Mouse (Mus musculus): ENCODE results near the gene Sfxn3. TPM values are rescaled to one million over a fixed set of nuclear protein-coding genes. Genes with fewer than 3 reads are reported as not detected.
A peak's percentile ranks its signal among the peaks of the same experiment; 100 is the strongest.

Gene Sfxn3
- polyA plus RNA-seq, 1 experiment from 2014 or later: 16.5 TPM

DNA sequence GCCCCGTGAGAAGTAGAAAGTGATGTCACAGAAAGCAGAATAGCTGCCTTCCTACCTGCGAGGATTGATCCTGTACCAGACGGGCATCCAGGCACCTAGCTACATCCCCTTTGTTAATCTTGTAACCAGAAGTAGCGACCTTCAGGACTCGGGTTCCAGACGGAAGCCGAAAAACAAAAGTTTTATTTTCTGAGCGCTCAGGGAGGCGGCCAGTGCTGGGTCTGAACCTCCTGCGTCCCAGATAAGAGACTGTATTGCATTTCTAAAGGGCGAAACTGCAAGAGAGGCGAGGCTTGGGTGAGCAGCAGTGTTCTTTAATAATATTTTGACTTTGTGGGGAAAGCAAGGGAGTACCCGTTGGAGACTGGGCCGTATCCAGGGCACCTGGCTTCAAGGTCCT is 11.5 kb downstream of the Sfxn3 start:
- Histone ChIP-seq H3K27me3 (replicated peaks; ENCODE audit: control insufficient read depth, insufficient read depth, low read length) (no peaks in the 10 kb centered on the region), H3K9me3 (ENCODE audit: control insufficient read depth, low read length) (no peaks in the 10 kb centered on the region), H3K4me1 (ENCODE audit: control insufficient read depth, insufficient read depth, low read length) (peaks cover 20% of the 10 kb centered on the region), H3K9ac (ENCODE audit: low read depth, low read length) (peak overlapping the region; percentile 70), H3K4me3 (ENCODE audit: low read length) (peak overlapping the region; percentile 49), H3K36me3 (ENCODE audit: control insufficient read depth, insufficient read depth, low read length) (no peaks in the 10 kb centered on the region), H3K27ac (ENCODE audit: low read length) (peak overlapping the region; percentile 90), H3K4me2 (ENCODE audit: low read depth, low read length) (peak overlapping the region; percentile 76)
- peak; percentile 19; the same call in 1 of the 2 replicates for ATAC-seq
- under 1% methylated on average over 14 of the region's 14 CpGs for WGBS

DNA sequence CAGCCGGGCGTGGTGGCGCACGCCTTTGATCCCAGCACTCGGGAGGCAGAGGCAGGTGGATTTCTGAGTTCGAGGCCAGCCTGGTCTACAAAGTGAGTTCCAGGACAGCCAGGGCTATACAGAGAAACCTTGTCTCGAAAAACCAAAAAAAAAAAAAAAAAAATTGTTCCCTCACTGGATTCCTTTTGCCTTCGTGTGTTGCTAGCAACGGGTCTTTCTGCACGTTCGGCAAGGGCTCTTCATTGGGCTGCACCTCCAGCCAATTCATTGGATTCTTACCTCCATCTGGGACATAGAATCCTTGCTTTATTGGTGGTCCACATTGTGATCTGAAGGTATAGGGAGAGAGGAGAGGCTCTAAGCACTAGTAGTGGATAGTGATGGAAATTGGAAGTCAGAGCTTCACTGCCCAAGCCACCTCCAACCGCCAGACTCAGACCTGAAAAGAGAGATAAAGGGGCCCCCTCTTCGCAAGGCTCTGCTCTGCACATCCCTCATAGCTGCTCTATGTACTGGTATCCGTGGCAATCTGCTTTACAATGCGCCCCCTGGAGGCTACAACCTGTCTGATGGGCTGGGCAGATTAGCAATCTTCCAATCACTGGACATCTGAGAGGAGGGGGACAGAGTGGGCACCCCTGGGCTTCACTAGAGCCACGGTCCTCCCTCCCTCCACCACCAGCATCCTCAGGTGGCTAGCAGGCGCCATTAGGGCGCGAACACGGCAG is 16.4 kb downstream of the Sfxn3 start:
- H3K27me3 ChIP-seq (replicated peaks; ENCODE audit: control insufficient read depth, insufficient read depth, low read length): peaks cover 22% of the 10 kb centered on the region
- H3K4me2 ChIP-seq (ENCODE audit: low read depth, low read length): no peak overlapping the region

DNA sequence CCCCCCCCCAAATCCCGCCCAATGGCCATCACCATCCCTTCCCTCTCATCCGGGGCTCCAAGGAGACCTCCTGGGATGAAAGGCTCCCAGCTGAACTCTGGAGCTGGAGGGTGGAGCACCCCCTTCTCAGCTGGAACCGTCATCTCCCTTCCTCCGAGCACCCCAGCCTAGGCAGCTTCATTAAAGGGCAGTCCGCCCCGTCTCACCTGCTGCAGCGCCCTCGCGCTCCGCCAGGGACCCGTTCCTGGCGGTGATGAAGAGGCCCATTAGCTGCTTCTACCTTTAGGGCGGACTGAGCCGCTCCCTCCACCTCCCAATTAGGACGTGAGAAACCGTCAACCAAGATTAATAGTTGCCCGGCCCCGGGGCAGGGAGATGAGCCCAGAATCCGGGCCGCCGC is 17.9 kb downstream of the Sfxn3 start:
- H3K27me3 ChIP-seq (replicated peaks; ENCODE audit: control insufficient read depth, insufficient read depth, low read length): peaks cover 22% of the 10 kb centered on the region
- H3K4me2 ChIP-seq (ENCODE audit: low read depth, low read length): no peak overlapping the region
- no peak overlapping the region for H3K27ac ChIP-seq (ENCODE audit: low read length)
- H3K9ac ChIP-seq (ENCODE audit: low read depth, low read length): no peak overlapping the region
- H3K4me3 ChIP-seq (ENCODE audit: low read length): no peak overlapping the region
- WGBS: 6% methylated on average over 21 of the region's 21 CpGs
- H3K36me3 ChIP-seq (ENCODE audit: control insufficient read depth, insufficient read depth, low read length): no peaks in the 10 kb centered on the region
- H3K9me3 ChIP-seq (ENCODE audit: control insufficient read depth, low read length): no peaks in the 10 kb centered on the region
- ATAC-seq: no peak
- H3K4me1 ChIP-seq (ENCODE audit: control insufficient read depth, insufficient read depth, low read length): no peaks in the 10 kb centered on the region

More for the DNA sequence above, 16.4 kb downstream of the Sfxn3 start:
- H3K4me1 ChIP-seq (ENCODE audit: control insufficient read depth, insufficient read depth, low read length): peaks cover 5% of the 10 kb centered on the region; the same call in 1 of the 2 replicates
- ATAC-seq: 0 out of 2 replicates have a peak, but pooled peaks have one; percentile 27
- no peaks in the 10 kb centered on the region for H3K9me3 ChIP-seq (ENCODE audit: control insufficient read depth, low read length)
- H3K27ac ChIP-seq (ENCODE audit: low read length): no peak overlapping the region
- H3K36me3 ChIP-seq (ENCODE audit: control insufficient read depth, insufficient read depth, low read length): no peaks in the 10 kb centered on the region
- H3K9ac ChIP-seq (ENCODE audit: low read depth, low read length): no peak overlapping the region
- 44% methylated on average over 20 of the region's 20 CpGs for WGBS
- no peak overlapping the region for H3K4me3 ChIP-seq (ENCODE audit: low read length)

DNA sequence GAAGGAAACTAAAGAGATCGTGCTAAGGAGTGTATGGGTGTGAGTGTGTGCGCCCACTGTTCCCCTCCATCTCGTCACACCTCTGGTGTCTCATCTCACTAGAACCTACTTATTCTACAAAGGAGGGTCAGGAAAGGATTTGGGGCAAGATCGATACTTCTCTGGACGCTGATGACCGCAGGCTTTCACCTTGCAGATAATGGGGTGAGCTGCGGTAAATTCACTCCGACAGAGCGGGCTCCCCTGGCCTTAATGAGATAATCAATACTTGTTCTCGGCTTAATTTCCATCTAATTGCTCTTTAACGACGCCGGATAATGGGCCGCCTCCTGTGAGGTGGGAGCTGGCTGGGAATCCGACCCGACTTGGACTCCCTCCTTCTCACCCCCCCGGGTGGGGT is 19.9 kb downstream of the Sfxn3 start:
- Histone ChIP-seq H3K9me3 (ENCODE audit: control insufficient read depth, low read length) (no peaks in the 10 kb centered on the region), H3K36me3 (ENCODE audit: control insufficient read depth, insufficient read depth, low read length) (no peaks in the 10 kb centered on the region), H3K9ac (ENCODE audit: low read depth, low read length) (no peak overlapping the region), H3K27ac (ENCODE audit: low read length) (no peak overlapping the region), H3K4me3 (ENCODE audit: low read length) (no peak overlapping the region), H3K4me1 (ENCODE audit: control insufficient read depth, insufficient read depth, low read length) (no peaks in the 10 kb centered on the region), H3K27me3 (replicated peaks; ENCODE audit: control insufficient read depth, insufficient read depth, low read length) (peaks cover 22% of the 10 kb centered on the region), H3K4me2 (ENCODE audit: low read depth, low read length) (no peak overlapping the region)
- no peak for ATAC-seq
- WGBS: 23% methylated on average over 17 of the region's 17 CpGs

DNA sequence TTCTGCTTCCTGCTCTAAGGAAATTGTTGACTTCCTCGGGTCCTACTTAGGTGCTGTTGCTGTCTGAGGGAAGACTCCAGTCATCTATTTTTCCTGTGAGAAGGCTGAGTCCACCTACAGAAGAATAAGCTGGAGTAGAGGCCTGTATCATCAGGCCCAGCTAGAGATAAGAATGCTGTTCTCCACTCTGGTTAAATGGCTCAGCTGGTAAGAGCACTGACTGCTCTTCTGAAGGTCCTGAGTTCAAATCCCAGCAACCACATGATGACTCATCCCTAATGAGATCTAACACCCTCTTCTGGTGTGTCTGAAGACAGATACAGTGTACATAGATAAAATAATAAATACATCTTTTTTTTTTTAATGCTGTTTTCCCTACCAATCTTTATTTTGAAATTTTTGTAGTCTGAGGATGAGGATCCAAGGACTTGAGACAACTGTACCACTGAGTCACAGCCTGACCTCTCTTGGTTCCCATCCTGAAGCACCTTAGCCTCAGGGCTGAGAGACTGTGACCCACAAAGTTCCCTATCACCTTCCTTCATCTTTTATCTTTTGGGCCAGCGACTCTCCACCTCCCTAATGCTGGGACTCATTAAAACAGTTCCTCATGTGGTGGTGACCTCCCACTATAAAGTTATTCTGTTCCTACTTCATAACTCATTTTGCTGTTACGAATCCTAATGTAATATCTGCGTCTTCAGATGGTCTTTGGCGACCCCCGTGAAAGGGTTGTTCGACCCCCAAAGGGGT is 20.6 kb downstream of the Sfxn3 start:
- H3K27ac ChIP-seq (ENCODE audit: low read length): no peak overlapping the region
- no peaks in the 10 kb centered on the region for H3K36me3 ChIP-seq (ENCODE audit: control insufficient read depth, insufficient read depth, low read length)
- no peaks in the 10 kb centered on the region for H3K4me1 ChIP-seq (ENCODE audit: control insufficient read depth, insufficient read depth, low read length)
- H3K4me3 ChIP-seq (ENCODE audit: low read length): no peak overlapping the region
- WGBS: 79% methylated on average over 7 of the region's 7 CpGs
- no peaks in the 10 kb centered on the region for H3K9me3 ChIP-seq (ENCODE audit: control insufficient read depth, low read length)
- no peak overlapping the region for H3K4me2 ChIP-seq (ENCODE audit: low read depth, low read length)
- no peak for ATAC-seq
- peaks cover 22% of the 10 kb centered on the region for H3K27me3 ChIP-seq (replicated peaks; ENCODE audit: control insufficient read depth, insufficient read depth, low read length)
- H3K9ac ChIP-seq (ENCODE audit: low read depth, low read length): no peak overlapping the region

DNA sequence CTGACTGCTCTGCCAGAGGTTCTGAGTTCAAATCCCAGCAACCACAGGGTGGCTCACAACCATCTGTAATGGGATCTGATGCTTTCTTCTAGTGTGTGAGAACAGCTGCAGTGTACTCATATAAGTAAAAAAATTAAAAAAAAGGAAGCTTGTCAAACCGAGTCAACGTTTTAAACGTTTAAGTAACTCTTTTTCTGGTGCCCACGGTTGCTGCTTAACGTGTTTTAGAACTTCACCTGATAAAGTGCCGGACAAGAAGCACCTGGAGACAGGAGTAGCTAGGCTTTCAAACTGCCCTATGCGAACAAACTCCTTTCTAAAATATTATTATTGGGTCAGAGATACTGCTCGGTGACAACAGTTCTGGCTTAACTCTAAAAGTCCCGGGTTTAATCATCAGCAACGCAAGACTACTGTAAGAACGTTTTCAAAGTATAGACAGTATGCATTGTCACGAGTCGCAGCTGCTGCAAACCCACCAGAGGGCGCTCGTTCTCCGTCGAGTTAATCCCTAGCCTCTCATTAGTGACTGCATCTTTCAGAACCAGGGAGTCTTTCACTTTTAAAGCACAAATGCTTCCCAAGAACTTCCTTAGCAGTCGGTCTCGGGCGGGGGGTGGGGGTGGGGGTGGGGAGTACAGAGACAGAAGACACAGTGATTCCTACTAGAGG is 26.7 kb downstream of the Sfxn3 start:
- H3K9ac ChIP-seq (ENCODE audit: low read depth, low read length): peak overlapping the region; percentile 92
- 6% methylated on average over 20 of the region's 20 CpGs for WGBS
- no peaks in the 10 kb centered on the region for H3K36me3 ChIP-seq (ENCODE audit: control insufficient read depth, insufficient read depth, low read length)
- no peaks in the 10 kb centered on the region for H3K9me3 ChIP-seq (ENCODE audit: control insufficient read depth, low read length)
- peak overlapping the region; percentile 96 for H3K27ac ChIP-seq (ENCODE audit: low read length)
- H3K4me2 ChIP-seq (ENCODE audit: low read depth, low read length): peak overlapping the region; percentile 97
- ATAC-seq: peak; percentile 48
- H3K4me3 ChIP-seq (ENCODE audit: low read length): peak overlapping the region; percentile 76
- H3K4me1 ChIP-seq (ENCODE audit: control insufficient read depth, insufficient read depth, low read length): peaks cover 24% of the 10 kb centered on the region
- H3K27me3 ChIP-seq (replicated peaks; ENCODE audit: control insufficient read depth, insufficient read depth, low read length): peaks cover 33% of the 10 kb centered on the region

DNA sequence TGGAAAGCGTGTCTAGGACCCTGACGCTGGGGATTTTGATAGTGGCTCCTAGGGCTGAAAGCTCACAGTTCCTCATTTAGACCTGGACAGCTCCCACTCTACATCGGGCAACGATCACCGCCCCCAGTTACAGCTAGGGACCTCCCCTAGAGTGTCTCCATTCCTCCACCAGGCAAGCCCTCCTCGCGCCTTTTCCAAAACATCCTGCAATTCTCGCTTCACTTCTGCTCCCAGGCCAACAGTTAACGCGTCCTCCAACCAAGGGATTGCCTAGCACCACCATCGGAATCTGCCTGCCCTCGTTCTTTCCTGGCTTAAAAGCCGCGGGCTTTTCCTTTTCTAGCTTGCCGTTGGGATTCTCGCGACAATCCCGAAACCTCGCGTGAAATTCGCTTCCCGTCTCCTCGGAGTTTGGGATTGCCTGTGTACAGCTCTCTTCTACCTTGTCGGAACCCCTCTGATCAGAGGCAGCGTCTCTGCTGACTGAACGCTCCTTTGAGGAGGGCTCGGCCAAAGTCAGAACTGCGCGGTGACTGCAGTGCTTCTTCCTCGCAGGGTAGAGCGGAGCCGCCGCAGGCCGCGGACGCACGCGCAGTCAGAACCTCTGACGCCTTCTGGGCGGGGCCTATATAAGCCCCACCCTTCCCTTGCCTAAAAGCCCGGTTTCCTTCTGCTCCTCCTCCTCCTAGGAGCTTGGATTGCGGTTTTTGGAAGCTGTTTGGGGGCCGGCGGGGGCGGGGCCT is 27.4 kb downstream of the Sfxn3 start, which contains the start of gene Kazald1:
Gene Kazald1, plus strand, starts transcription at position 662 of the 743 bp plus-strand sequence.
- Histone ChIP-seq H3K27ac (ENCODE audit: low read length) (peak within 1 kb of the TSS; percentile 96), H3K36me3 (ENCODE audit: control insufficient read depth, insufficient read depth, low read length) (no peaks in the 10 kb centered on the region), H3K27me3 (replicated peaks; ENCODE audit: control insufficient read depth, insufficient read depth, low read length) (peaks cover 41% of the 10 kb centered on the region), H3K4me2 (ENCODE audit: low read depth, low read length) (peak within 1 kb of the TSS; percentile 97), H3K9me3 (ENCODE audit: control insufficient read depth, low read length) (no peaks in the 10 kb centered on the region), H3K9ac (ENCODE audit: low read depth, low read length) (peak within 1 kb of the TSS; percentile 92), H3K4me3 (ENCODE audit: low read length) (peak within 1 kb of the TSS; percentile 76), H3K4me1 (ENCODE audit: control insufficient read depth, insufficient read depth, low read length) (peaks cover 30% of the 10 kb centered on the region)
- under 1% methylated on average over 45 of the region's 45 CpGs for WGBS
- peak; percentile 89 for ATAC-seq

DNA sequence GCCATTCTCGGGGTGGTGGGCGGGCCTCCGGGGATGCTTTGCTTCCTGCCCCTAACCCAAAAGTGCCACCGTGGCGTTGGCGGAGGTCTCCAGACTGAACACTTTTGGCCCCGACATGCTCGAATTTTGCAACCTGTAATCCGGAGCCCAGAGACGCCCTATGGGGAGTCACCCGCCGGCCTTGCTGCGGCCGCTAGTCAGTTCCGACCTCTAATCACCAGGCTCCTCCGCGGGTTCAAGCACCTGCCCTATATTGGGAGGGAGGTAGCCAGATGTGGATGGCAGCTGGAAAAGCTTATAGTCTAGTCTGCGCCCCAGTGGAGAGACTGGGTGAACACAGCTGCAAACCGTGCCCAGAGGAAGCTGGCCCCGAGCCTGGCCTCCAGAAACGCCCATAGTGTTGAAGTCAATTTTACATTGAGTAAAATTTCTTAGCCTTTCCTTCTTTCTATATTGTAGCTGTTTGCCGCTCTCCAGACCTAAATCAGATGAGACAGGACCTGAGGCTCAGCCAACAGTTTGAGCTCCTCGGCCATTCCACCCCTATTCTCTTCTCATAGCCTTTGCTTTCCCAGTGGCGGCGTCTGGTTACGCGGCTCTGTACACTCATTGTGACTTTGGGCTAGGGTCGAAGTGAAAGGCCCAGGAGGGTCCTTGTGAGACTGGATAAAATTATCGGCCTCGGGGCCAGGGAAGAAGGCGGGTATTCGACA is 28.2 kb downstream of the Sfxn3 start:
- peak overlapping the region; percentile 97 for H3K4me2 ChIP-seq (ENCODE audit: low read depth, low read length)
- H3K36me3 ChIP-seq (ENCODE audit: control insufficient read depth, insufficient read depth, low read length): no peaks in the 10 kb centered on the region
- peak overlapping the region; percentile 76 for H3K4me3 ChIP-seq (ENCODE audit: low read length)
- peaks cover 48% of the 10 kb centered on the region for H3K27me3 ChIP-seq (replicated peaks; ENCODE audit: control insufficient read depth, insufficient read depth, low read length)
- peak; percentile 51 for ATAC-seq
- no peaks in the 10 kb centered on the region for H3K9me3 ChIP-seq (ENCODE audit: control insufficient read depth, low read length)
- H3K4me1 ChIP-seq (ENCODE audit: control insufficient read depth, insufficient read depth, low read length): peaks cover 38% of the 10 kb centered on the region
- H3K9ac ChIP-seq (ENCODE audit: low read depth, low read length): peak overlapping the region; percentile 92
- peak overlapping the region; percentile 48 for H3K27ac ChIP-seq (ENCODE audit: low read length)
- WGBS: 2% methylated on average over 32 of the region's 32 CpGs

All from intestine, embryonic 16.5 days (tissue).